Mouse (Mus musculus) intestine, embryonic 15.5 days (tissue): ENCODE measurements around the gene Olfr553. TPM values are rescaled to one million over a fixed set of nuclear protein-coding genes. Genes with fewer than 3 reads are reported as not detected.
A peak's percentile ranks its signal among the peaks of the same experiment; 100 is the strongest.
"Not testable (repeated sequence)": the region's sequence is repeated elsewhere in the genome, so short reads cannot be mapped to it uniquely, and the experiment has no call there.

ENCODE experiments used
- ATAC-seq: fragments of 200-750 bp; cut with Nextera tagmentation; 2 replicates; pipeline ENCODE4 v1.8.0; 2017; ENCODE audit warnings: moderate TSS enrichment, moderate library complexity
- H3K27ac ChIP-seq: fragments of 300-500 bp; sonication (generic); 2 replicates; pipeline ENCODE4 v1.5.1; 2015; ENCODE audit warnings: mild to moderate bottlenecking, inconsistent platforms
- H3K27me3 ChIP-seq: fragments of 300-500 bp; sonication (generic); replicated peaks from 2 replicates; pipeline ENCODE4 v1.6.1; 2015; ENCODE audit warnings: inconsistent platforms
- H3K36me3 ChIP-seq: fragments of 300-500 bp; sonication (generic); 2 replicates; pipeline ENCODE4 v1.6.1; 2015; ENCODE audit warnings: inconsistent platforms
- H3K4me1 ChIP-seq: fragments of 300-500 bp; sonication (generic); replicated peaks from 2 replicates; pipeline ENCODE4 v1.6.1; 2015; ENCODE audit warnings: inconsistent platforms
- H3K4me2 ChIP-seq: fragments of 300-500 bp; sonication (generic); replicated peaks from 2 replicates; pipeline ENCODE4 v1.6.1; 2015; ENCODE audit warnings: mild to moderate bottlenecking, inconsistent platforms
- H3K4me3 ChIP-seq: fragments of 300-500 bp; sonication (generic); replicated peaks from 2 replicates; pipeline ENCODE4 v1.5.1; 2015; ENCODE audit warnings: inconsistent platforms
- H3K9ac ChIP-seq: fragments of 300-500 bp; sonication (generic); 2 replicates; pipeline ENCODE4 v1.6.1; 2015; ENCODE audit warnings: inconsistent platforms
- H3K9me3 ChIP-seq: fragments of 300-500 bp; sonication (generic); 2 replicates; pipeline ENCODE4 v1.6.1; 2016; ENCODE audit warnings: inconsistent platforms
- WGBS: fragments of 180-500 bp; shearing (Covaris S2); methylation state at CpG from one replicate; pipeline ENCODE4 v1.1.7; 2015; 5-methylcytosine and 5-hydroxymethylcytosine counted together
- polyA plus RNA-seq: library from polyadenylated mRNA; unstranded; fragments of >200 nt; fragmentation: Nextera tagmentation; extraction: Ambion mirVana; gene quantifications from 2 replicates; pipeline ENCODE4 v1.2.1, GENCODE M21; 2015

Gene Olfr553
- not detected in 2 replicates for polyA plus RNA-seq

DNA sequence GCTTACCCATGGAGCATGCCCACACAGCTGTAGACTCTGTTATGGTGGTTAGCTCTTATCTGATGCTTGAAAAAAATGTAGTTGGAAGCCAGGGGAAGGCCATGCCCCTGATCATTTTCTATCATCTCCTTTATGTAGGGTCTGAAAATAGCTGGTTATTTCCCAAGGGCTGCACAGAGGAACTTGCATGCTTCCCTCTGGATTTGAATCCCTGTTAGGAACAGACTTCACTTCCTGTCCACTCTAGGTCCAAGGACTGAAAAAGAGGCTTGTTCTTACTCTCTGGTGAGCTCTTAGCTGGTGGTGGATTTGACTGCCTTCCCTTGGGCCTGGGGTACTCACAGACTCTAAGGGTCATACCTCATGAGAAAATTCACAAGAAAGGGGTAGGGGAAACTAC is at the start of gene Olfr553:
Gene Olfr553, minus strand, starts transcription at position 101 of the 400 bp plus-strand sequence.
- no peak within 1 kb of the TSS for H3K9ac ChIP-seq
- H3K27me3 ChIP-seq, result no peaks in the 10 kb centered on the region
- H3K36me3 ChIP-seq, result no peaks in the 10 kb centered on the region
- no peak within 1 kb of the TSS for H3K27ac ChIP-seq
- H3K4me1 ChIP-seq, result no peaks in the 10 kb centered on the region
- no peak for ATAC-seq
- H3K4me2 ChIP-seq, result no peak within 1 kb of the TSS
- no peaks in the 10 kb centered on the region for H3K9me3 ChIP-seq
- H3K4me3 ChIP-seq, result no peak within 1 kb of the TSS

DNA sequence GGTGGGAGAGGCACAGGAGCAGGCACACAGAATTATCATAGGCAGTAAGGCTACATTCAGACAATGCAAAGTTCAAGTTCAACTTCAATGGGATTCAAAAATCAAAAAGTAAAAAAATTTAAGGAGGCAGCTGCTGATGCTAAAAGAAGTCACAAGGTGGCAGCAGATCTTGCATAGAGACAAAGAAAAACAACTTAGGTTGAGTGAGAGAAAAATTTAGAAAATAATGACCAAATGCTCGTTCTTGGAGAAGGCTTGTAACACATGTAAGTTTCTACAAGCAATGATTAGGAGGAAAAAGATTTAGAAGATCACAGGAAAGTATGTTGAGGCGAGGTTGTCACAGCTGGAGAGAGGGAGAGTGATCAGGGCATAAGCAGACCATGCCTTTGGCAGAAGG is 47.4 kb upstream of the Olfr553 start:
- Histone ChIP-seq H3K4me2 (no peak overlapping the region), H3K27me3 (no peaks in the 10 kb centered on the region), H3K9me3 (no peaks in the 10 kb centered on the region), H3K4me1 (no peaks in the 10 kb centered on the region), H3K9ac (no peak overlapping the region), H3K36me3 (no peaks in the 10 kb centered on the region), H3K27ac (no peak overlapping the region), H3K4me3 (no peak overlapping the region)
- WGBS, result 37% methylated on average over 2 of the region's 2 CpGs
- no peak for ATAC-seq

DNA sequence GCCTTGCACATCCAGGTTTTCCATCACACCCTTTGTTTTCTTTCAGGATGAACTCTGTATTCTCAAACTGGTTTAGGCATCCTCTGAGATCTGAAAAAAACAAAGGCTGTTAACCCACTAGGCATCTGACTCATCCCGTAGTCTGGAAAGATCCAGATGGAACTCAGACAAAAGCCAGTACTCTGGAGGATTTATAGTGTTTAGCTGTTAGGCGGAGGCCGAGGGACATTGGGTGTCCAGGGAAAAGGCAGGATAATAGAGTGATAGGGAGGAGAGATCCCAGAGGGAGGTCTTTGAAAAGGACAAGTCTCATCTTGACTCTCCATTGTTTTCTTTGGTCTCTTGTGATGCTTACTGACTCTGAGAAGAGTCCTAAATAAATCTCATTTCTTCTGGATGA is 46.6 kb upstream of the Olfr553 start, which contains the start of gene Olfr556:
Gene Olfr556, plus strand, starts transcription at position 301 of the 400 bp plus-strand sequence.
- H3K36me3 ChIP-seq, result no peaks in the 10 kb centered on the region
- H3K9ac ChIP-seq, result no peak within 1 kb of the TSS
- no peak within 1 kb of the TSS for H3K4me3 ChIP-seq
- H3K27me3 ChIP-seq, result no peaks in the 10 kb centered on the region
- no peaks in the 10 kb centered on the region for H3K4me1 ChIP-seq
- no peaks in the 10 kb centered on the region for H3K9me3 ChIP-seq
- no peak for ATAC-seq
- no peak within 1 kb of the TSS for H3K27ac ChIP-seq
- WGBS, result 37% methylated on average over 3 of the region's 3 CpGs
- H3K4me2 ChIP-seq, result no peak within 1 kb of the TSS

DNA sequence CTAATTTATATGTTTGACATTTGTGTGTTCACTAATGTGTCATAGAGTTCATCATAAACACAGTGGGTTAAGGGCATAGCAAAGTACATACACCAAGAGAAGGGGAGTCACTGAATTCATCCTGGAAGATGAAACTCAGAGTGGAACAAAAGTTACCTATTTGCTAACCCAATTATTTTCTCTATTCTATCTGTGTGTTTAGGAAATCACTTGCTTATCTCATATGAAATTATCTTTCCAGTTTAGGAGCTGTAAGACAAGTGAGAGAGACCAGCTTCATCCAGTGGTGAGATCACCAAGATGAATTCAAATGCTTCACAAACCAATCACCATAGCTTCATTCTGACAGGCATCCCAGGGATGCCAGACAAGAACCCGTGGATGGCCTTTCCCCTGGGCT is 40.5 kb upstream of the Olfr553 start, which contains the start of gene Olfr555:
Gene Olfr555, plus strand, starts transcription at position 301 of the 400 bp plus-strand sequence.
- Histone ChIP-seq H3K36me3 (no peaks in the 10 kb centered on the region), H3K27me3 (no peaks in the 10 kb centered on the region), H3K27ac (no peak within 1 kb of the TSS), H3K9ac (no peak within 1 kb of the TSS), H3K4me2 (no peak within 1 kb of the TSS), H3K4me3 (no peak within 1 kb of the TSS), H3K4me1 (no peaks in the 10 kb centered on the region), H3K9me3 (no peaks in the 10 kb centered on the region)
- 69% methylated on average over 1 of the region's 1 CpGs for WGBS
- no peak for ATAC-seq

DNA sequence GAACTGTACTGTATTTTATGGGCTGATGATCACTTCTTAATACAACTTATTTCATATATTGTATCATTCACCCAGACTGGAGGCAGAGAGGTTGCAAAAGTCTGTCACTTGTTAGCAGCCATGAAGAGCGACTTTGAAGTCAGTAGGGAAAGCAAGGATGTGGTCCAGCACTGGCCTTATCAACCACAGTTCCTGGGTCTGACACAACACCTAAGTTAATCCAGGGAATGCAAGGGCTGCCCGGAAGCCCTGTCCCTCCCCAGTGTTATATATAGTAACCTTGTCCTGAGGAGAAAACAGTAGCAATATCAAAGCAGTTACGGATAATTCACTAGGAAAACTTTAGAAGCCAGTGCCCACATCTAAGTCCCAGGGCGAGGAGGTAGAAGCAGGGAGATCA is 26.9 kb upstream of the Olfr553 start:
- H3K4me2 ChIP-seq, H3K27me3 ChIP-seq, H3K4me3 ChIP-seq, ATAC-seq, H3K27ac ChIP-seq, H3K9ac ChIP-seq, H3K36me3 ChIP-seq, H3K9me3 ChIP-seq, H3K4me1 ChIP-seq: not testable (repeated sequence)
- 82% methylated on average over 4 of the region's 4 CpGs for WGBS

DNA sequence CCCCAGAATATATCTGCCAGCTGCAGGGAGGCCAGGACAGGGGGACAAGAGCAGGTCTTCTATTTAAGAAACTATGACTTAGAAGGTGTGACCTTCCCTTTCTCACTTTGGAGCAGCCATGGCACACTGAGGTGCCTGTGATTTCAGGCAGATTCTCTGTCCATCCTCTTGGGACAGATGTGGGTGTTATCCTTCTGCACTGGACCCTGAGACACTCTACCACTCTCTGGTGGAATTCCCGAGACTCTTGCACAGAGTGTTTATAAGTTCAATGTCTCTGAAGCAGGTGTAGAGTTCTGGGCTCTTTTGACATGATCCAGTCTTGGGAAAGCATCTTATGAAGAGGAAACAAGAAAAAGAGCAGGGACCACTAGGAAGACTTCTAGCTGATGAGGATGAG is 20.1 kb upstream of the Olfr553 start, which contains the start of gene Olfr554:
Gene Olfr554, plus strand, starts transcription at position 301 of the 400 bp plus-strand sequence.
- no peak within 1 kb of the TSS for H3K27ac ChIP-seq
- no peaks in the 10 kb centered on the region for H3K9me3 ChIP-seq
- no peaks in the 10 kb centered on the region for H3K4me1 ChIP-seq
- no peak for ATAC-seq
- no peak within 1 kb of the TSS for H3K4me2 ChIP-seq
- H3K4me3 ChIP-seq, result no peak within 1 kb of the TSS
- no peaks in the 10 kb centered on the region for H3K27me3 ChIP-seq
- WGBS, result 71% methylated on average over 1 of the region's 1 CpGs
- no peak within 1 kb of the TSS for H3K9ac ChIP-seq
- H3K36me3 ChIP-seq, result no peaks in the 10 kb centered on the region

DNA sequence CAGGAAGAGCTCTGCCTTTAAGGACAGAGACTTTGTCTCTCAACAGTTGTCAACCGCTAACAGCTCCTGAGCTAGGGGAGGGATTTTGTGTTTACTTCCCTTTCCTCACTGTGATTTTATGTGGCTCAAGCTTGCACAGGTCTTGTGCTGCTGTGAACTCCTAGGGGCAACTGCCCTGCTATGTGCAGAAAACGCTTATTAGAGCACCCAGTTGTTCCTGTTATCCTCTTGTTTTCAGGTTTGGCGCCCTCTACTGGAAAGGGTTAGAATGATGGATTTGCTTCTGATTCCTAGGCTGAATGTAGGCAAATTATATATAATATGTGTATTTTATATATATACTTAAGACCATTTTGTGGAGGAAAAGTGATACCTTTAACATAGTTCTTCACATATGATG is 18.6 kb upstream of the Olfr553 start:
- WGBS, result 33% methylated on average over 3 of the region's 3 CpGs
- no peak for ATAC-seq
- Histone ChIP-seq H3K27me3 (no peaks in the 10 kb centered on the region), H3K27ac (no peak overlapping the region), H3K4me2 (no peak overlapping the region), H3K4me3 (no peak overlapping the region), H3K36me3 (no peaks in the 10 kb centered on the region), H3K9me3 (no peaks in the 10 kb centered on the region), H3K9ac (no peak overlapping the region), H3K4me1 (no peaks in the 10 kb centered on the region)

DNA sequence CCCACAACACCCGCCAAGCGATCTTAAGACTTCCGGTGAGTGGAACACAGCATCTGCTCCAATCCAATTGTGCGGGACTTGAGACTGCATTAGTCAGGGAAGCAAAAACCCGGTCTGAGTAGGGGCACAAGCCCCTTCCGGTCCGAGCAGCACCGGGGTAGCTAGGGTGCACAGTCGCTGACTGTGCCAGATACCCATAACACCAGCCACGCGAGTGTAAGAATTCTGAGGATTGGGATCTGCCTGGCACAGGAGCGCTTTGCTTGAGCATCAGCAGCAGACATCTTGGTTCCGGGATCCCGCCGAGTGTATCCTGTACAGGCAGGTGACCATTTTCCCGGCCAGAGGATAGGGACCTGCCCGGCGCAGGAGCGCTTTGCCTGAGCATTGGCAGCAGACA is 2.4 kb upstream of the Olfr553 start:
- H3K4me1 ChIP-seq, H3K4me2 ChIP-seq, H3K27ac ChIP-seq, H3K9ac ChIP-seq, H3K4me3 ChIP-seq, H3K36me3 ChIP-seq, ATAC-seq, H3K27me3 ChIP-seq, H3K9me3 ChIP-seq: not testable (repeated sequence)
- 83% methylated on average over 19 of the region's 19 CpGs for WGBS

DNA sequence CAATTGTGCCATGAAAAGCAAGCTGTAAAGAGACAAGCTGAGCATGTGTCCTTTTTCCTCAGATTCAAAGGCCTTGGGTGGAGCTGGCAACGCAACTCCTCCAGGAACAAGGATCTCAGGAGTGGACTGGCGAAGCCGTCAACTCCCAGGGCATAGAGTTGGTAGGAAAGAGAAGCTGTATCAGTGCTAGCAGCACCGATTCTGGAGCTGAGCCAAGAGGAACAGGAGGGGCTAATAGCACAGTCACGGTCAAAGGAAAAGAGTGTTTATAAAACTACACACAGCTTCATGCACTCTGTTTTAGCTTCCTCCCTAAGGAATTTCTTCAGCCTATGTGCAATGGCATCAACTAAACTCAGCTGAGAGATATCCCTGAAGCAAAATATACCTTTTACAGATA is 1.6 kb upstream of the Olfr553 start:
- H3K9me3 ChIP-seq, result no peaks in the 10 kb centered on the region
- no peak overlapping the region for H3K9ac ChIP-seq
- no peaks in the 10 kb centered on the region for H3K4me1 ChIP-seq
- peak; percentile 43; the same call in 1 of the 2 replicates for ATAC-seq
- H3K36me3 ChIP-seq, result no peaks in the 10 kb centered on the region
- no peak overlapping the region for H3K4me2 ChIP-seq
- no peak overlapping the region for H3K27ac ChIP-seq
- H3K27me3 ChIP-seq, result no peaks in the 10 kb centered on the region
- 49% methylated on average over 5 of the region's 5 CpGs for WGBS
- H3K4me3 ChIP-seq, result no peak overlapping the region

DNA sequence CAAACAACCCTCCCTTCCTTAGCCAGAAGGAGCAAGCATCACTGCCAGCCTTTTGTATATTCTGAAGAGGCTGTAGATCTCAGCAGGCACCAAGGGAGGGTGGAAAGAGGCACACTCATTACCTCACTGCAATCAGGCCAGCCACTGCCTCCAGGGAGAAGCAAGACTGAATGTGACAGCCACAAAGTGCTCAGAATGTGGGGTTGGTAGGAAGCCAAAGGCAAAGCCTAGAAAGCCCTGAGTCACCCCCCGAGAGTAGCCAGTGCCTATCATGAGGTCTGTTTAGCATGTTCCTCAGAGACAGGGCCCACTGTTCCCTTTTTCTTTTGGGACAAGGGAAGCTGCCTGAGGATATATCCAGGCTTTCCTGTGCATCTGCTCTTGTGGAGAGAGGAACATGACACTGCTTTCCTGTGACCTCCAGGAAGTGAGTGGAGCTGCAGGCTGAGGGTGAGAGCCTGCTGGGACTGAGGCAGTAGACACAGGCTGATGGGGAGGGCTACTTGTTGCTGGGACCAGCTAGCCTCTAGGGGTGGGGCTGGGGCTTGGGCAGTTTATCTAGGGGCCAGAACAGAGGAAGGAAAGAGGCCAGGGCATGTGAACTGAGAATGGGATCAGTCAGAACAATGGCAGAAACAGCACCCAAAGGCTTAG is 20.5 kb downstream of the Olfr553 start, which contains the start of gene Olfr552:
Gene Olfr552, plus strand, starts transcription at position 393 of the 654 bp plus-strand sequence.
- Histone ChIP-seq H3K4me2 (no peak within 1 kb of the TSS), H3K27ac (no peak within 1 kb of the TSS), H3K4me1 (no peaks in the 10 kb centered on the region), H3K4me3 (no peak within 1 kb of the TSS), H3K9me3 (no peaks in the 10 kb centered on the region), H3K36me3 (no peaks in the 10 kb centered on the region), H3K27me3 (no peaks in the 10 kb centered on the region), H3K9ac (no peak within 1 kb of the TSS)
- 83% methylated on average over 1 of the region's 1 CpGs for WGBS
- no peak for ATAC-seq

DNA sequence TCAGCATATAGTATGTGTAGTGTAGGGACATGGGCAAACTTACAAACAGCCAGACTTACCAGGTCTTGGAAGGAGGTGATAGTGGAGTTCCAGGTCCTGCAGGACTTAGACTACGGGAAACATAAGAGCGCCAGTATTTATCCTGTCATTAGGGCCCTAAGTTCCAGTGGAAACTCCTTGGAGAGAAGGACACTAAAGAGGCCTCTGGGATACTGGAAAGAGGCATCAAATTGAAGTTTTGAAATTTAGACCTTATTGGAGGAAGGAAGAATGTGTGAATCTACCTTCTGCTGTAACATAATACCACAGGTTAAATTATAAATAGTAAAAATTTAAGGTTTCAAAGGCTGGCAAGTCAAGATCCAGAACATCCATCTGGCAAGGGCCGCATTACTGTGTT is 26.2 kb downstream of the Olfr553 start, which contains the start of gene Olfr551:
Gene Olfr551, minus strand, starts transcription at position 101 of the 400 bp plus-strand sequence.
- no peaks in the 10 kb centered on the region for H3K36me3 ChIP-seq
- no peak for ATAC-seq
- no peak within 1 kb of the TSS for H3K4me3 ChIP-seq
- no peak within 1 kb of the TSS for H3K9ac ChIP-seq
- no peaks in the 10 kb centered on the region for H3K4me1 ChIP-seq
- H3K9me3 ChIP-seq, result no peaks in the 10 kb centered on the region
- no peaks in the 10 kb centered on the region for H3K27me3 ChIP-seq
- no peak within 1 kb of the TSS for H3K4me2 ChIP-seq
- WGBS, result 93% methylated on average over 3 of the region's 3 CpGs
- H3K27ac ChIP-seq, result no peak within 1 kb of the TSS

DNA sequence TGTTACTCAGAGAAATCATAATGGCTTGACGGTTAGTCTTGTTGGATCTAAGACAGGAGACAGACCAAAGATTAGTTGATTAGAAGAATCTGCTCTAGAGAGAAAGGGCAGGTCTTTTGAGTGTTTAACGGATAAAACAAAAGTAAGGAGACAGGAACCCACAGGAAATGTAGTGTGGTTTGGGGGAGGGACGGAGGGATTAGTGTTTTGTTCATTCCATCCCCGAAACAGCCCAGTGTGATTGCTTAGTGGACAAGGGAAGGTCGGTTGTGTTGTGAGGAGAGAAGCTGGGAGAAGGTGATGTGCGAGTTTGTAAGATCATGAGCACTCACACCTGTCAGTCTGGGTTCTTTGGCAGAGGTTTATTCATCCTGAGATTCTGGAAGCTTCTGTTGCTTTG is 42.0 kb downstream of the Olfr553 start:
- Histone ChIP-seq H3K4me1 (no peaks in the 10 kb centered on the region), H3K27me3 (no peaks in the 10 kb centered on the region), H3K4me2 (no peak overlapping the region), H3K27ac (no peak overlapping the region), H3K9me3 (no peaks in the 10 kb centered on the region), H3K4me3 (no peak overlapping the region), H3K36me3 (no peaks in the 10 kb centered on the region), H3K9ac (no peak overlapping the region)
- no peak for ATAC-seq
- 66% methylated on average over 6 of the region's 6 CpGs for WGBS

DNA sequence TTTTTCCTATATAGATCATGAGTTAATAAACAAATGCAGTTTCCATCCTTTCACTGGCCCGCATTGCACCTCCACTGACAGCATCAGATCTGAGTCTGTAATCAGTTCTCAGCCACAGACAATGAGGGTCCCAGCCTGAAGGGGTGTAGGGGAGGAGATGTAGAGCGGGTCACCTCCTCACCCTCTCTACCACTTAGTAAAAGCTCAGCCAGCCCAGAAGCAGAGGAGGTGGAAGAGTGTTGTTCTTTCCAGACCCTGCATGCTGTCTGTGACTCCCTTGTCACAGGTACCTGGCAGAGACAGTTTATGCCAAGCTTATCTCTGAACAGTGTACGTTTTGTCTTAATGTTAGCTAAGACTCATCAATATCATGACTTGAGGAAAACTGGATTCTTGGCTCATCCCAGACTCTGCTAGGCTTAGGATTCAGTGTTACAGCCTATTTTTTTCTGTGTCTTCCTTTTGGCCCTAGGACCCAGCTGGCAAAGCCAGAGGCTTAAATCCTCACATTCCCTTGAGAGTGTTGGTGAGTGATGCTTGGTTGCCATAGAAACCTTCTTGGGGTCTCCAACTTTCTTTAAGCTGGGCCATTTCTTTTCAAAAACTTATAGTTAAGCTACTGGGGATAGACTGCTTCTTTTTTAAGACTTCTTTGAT is 44.7 kb downstream of the Olfr553 start:
- no peaks in the 10 kb centered on the region for H3K36me3 ChIP-seq
- no peak overlapping the region for H3K27ac ChIP-seq
- 72% methylated on average over 3 of the region's 3 CpGs for WGBS
- no peaks in the 10 kb centered on the region for H3K27me3 ChIP-seq
- H3K4me2 ChIP-seq, result no peak overlapping the region
- no peak for ATAC-seq
- no peak overlapping the region for H3K9ac ChIP-seq
- no peaks in the 10 kb centered on the region for H3K9me3 ChIP-seq
- H3K4me3 ChIP-seq, result no peak overlapping the region
- H3K4me1 ChIP-seq, result no peaks in the 10 kb centered on the region
